Mouse (Mus musculus) neural tube, embryonic 11.5 days (tissue): ENCODE measurements at regions not wholly inside any gene's neighbourhood (a gene's known extent, or its start where the extent isn't known, plus 50 kb on each side); places are given as distances from the start of the nearest gene placed in this dataset.

Experiments used
- ATAC-seq: fragments of 200-750 bp; cut with Nextera tagmentation; 2 replicates; pipeline ENCODE4 v1.8.0; 2017; ENCODE audit warnings: moderate number of reproducible peaks, mild to moderate bottlenecking, moderate TSS enrichment, moderate library complexity; ENCODE audit not compliant: insufficient read depth, low FRiP score, low TSS enrichment
- DNase-seq: peaks from one replicate; pipeline ENCODE4 v3.0.0-alpha.2; 2015; ENCODE audit warnings: low spot score
- H3K27ac ChIP-seq: fragments of 300-500 bp; sonication (generic); 2 replicates; pipeline ENCODE4 v1.5.1; 2014; ENCODE audit warnings: low read depth, mild to moderate bottlenecking, low read length
- H3K27me3 ChIP-seq: fragments of 300-500 bp; sonication (generic); 2 replicates; pipeline ENCODE4 v1.6.1; 2014; ENCODE audit warnings: mild to moderate bottlenecking, low read length, mixed read lengths; ENCODE audit not compliant: control insufficient read depth, insufficient read depth
- H3K36me3 ChIP-seq: fragments of 300-500 bp; sonication (generic); 2 replicates; pipeline ENCODE4 v1.6.1; 2014; ENCODE audit warnings: mild to moderate bottlenecking, low read length, moderate library complexity, mixed read lengths; ENCODE audit not compliant: control insufficient read depth, insufficient read depth
- H3K4me1 ChIP-seq: fragments of 300-500 bp; sonication (generic); 2 replicates; pipeline ENCODE4 v1.6.1; 2014; ENCODE audit warnings: low read length, mixed read lengths; ENCODE audit not compliant: control insufficient read depth, insufficient read depth
- H3K4me2 ChIP-seq: fragments of 300-500 bp; sonication (generic); 2 replicates; pipeline ENCODE4 v1.6.1; 2014; ENCODE audit warnings: low read depth, mild to moderate bottlenecking, moderate library complexity
- H3K4me3 ChIP-seq: fragments of 300-500 bp; sonication (generic); 2 replicates; pipeline ENCODE4 v1.5.1; 2014; ENCODE audit warnings: low read depth, low read length
- H3K9ac ChIP-seq: fragments of 300-500 bp; sonication (generic); 2 replicates; pipeline ENCODE4 v1.6.1; 2014; ENCODE audit warnings: mild to moderate bottlenecking, low read length
- H3K9me3 ChIP-seq: fragments of 300-500 bp; sonication (generic); 2 replicates; pipeline ENCODE4 v1.6.1; 2016; ENCODE audit warnings: low read length; ENCODE audit not compliant: control insufficient read depth
- WGBS: fragments of 180-500 bp; shearing (Covaris S2); extraction: QIAGEN DNeasy Blood & Tissue Kit; methylation state at CpG from one replicate; pipeline ENCODE4 v1.1.7; 2014; 5-methylcytosine and 5-hydroxymethylcytosine counted together

DNA sequence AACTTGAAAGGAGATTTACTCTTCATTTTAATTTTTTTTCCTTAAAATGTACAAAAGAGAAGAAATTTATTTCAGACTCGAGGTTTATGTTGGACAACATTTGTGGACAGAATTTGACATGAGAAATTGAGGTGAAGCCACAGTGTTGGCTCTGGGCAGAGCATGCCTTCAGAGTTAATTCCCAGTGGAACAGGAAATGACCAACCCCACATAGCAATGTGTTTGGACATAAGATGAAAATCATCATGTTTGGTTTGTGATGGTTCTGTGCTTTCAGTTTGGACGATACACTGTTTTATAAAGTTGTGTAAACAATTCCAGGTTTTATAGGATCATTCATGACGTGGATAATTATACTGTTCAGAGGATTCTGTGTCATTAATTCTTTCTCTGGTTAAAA, 271.9 kb upstream of the Mettl25 start:
- 73% methylated on average over 3 of the region's 3 CpGs for WGBS

DNA sequence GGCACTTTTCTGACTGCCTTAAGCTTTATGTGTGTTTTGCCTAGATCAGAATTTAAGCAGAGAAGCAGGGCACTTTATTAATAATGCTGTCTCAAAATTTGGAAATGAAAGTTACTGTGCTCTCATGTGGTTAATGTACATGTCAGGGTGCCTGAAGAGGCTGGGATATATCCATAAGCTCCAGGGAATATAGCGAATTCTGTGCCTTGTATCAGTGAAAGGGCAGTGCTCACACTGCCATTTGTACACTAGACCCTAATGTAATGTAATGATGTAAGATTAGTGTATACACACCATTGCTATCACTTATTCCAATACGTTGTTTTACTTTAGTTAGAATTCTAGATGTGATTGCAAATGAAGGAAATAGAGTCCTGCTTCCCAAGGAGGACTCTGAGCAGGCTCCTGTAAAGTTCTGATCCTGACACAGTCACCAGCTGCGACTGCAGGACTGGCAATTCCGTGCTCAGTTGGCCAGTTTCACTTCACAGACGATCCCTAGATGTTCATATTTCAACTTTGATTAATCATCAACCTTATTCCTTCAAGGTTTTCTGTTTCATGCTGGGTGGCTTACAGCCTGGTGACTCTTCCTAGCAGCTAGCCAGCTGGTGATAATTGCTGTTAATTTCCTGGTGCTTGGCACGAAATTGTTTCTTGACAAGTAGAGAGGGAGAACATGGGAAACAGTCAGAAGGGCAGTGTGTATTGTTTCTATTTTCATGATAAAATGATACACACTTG, 273.7 kb upstream of the Mettl25 start:
- Histone ChIP-seq H3K4me2 (no peak overlapping the region), H3K9me3 (no peaks in the 10 kb centered on the region), H3K36me3 (no peaks in the 10 kb centered on the region), H3K27ac (no peak overlapping the region), H3K9ac (no peak overlapping the region), H3K27me3 (no peaks in the 10 kb centered on the region), H3K4me1 (no peaks in the 10 kb centered on the region), H3K4me3 (no peak overlapping the region)
- DNase-seq, result no peak
- no peak for ATAC-seq
- 50% methylated on average over 6 of the region's 6 CpGs for WGBS

More for the DNA sequence above, 271.9 kb upstream of the Mettl25 start:
- Histone ChIP-seq H3K9me3 (no peaks in the 10 kb centered on the region), H3K4me2 (no peak overlapping the region), H3K4me1 (no peaks in the 10 kb centered on the region), H3K4me3 (no peak overlapping the region), H3K9ac (no peak overlapping the region), H3K27me3 (no peaks in the 10 kb centered on the region), H3K36me3 (no peaks in the 10 kb centered on the region), H3K27ac (no peak overlapping the region)
- DNase-seq (no peak), ATAC-seq (no peak)

DNA sequence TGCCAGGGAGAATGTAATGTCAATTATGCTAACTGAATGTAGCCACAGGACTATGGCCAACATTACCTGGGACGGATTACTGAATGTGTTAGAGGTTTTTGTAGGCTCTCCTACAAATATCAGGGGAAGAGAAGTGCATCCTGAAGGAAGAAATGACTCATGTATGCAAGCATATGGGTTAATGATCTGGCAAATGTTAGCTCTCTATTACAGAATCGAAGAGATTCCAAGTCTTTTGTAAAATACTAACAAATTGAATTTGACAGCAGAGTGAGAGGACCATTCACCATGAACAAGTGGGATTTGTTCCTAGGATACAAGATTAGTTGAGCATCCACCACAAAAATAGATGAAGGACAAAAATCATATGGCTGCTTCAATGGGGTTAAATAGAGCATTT, 280.6 kb upstream of the Mettl25 start:
- no peak overlapping the region for H3K27ac ChIP-seq
- H3K27me3 ChIP-seq, result no peaks in the 10 kb centered on the region
- 89% methylated on average over 2 of the region's 2 CpGs for WGBS
- H3K4me3 ChIP-seq, result no peak overlapping the region
- H3K36me3 ChIP-seq, result no peaks in the 10 kb centered on the region
- no peak overlapping the region for H3K4me2 ChIP-seq
- no peaks in the 10 kb centered on the region for H3K4me1 ChIP-seq
- DNase-seq (no peak), ATAC-seq (no peak)
- no peaks in the 10 kb centered on the region for H3K9me3 ChIP-seq
- H3K9ac ChIP-seq, result no peak overlapping the region

DNA sequence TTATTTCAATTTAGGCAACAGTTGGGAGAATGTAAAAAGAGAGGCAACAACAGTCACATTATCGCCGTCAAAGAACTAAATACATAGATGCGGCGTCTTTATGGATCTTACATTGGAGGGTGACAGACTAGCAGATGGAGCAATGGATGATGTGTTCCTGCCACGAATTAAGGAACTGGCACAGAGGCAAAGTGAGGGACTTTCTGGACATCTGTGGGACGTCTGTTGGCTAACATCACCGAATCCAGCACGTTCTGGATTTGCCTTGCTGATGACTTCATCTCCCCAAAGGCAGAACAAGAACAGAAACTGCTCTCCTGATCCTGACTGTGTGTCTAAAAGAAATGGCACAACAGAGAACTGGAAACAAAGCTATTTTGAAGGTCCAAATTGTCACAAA, 281.8 kb upstream of the Mettl25 start:
- Histone ChIP-seq H3K27me3 (no peaks in the 10 kb centered on the region), H3K4me1 (no peaks in the 10 kb centered on the region), H3K27ac (no peak overlapping the region), H3K9ac (no peak overlapping the region), H3K4me3 (no peak overlapping the region), H3K4me2 (no peak overlapping the region), H3K9me3 (no peaks in the 10 kb centered on the region), H3K36me3 (no peaks in the 10 kb centered on the region)
- ATAC-seq, result no peak
- 86% methylated on average over 8 of the region's 8 CpGs for WGBS
- DNase-seq, result no peak

DNA sequence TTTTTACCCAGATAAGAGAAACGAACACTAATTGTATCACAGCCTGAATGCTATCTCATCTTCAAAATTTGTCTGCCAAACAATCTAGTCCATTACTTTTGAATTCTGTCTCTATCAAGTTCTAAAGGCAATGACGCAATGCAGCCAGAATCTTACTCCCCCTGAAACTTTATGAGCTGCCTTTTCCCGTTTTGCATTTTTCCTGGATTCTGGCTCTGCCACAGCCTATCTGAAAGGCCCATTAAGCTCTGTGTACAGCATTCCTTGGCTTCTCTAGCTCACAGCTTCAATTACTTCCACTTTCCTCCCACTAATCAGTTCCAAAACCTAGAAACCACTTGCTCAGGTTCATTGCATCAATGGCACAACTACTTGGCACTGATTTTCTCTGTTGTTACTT, 298.0 kb upstream of the Ppfia2 start:
- WGBS, result 77% methylated on average over 3 of the region's 3 CpGs
- DNase-seq, result no peak
- no peak for ATAC-seq
- no peaks in the 10 kb centered on the region for H3K36me3 ChIP-seq
- no peak overlapping the region for H3K4me2 ChIP-seq
- no peaks in the 10 kb centered on the region for H3K27me3 ChIP-seq
- no peak overlapping the region for H3K4me3 ChIP-seq
- H3K9ac ChIP-seq, result no peak overlapping the region
- no peak overlapping the region for H3K27ac ChIP-seq
- no peaks in the 10 kb centered on the region for H3K4me1 ChIP-seq
- H3K9me3 ChIP-seq, result no peaks in the 10 kb centered on the region

DNA sequence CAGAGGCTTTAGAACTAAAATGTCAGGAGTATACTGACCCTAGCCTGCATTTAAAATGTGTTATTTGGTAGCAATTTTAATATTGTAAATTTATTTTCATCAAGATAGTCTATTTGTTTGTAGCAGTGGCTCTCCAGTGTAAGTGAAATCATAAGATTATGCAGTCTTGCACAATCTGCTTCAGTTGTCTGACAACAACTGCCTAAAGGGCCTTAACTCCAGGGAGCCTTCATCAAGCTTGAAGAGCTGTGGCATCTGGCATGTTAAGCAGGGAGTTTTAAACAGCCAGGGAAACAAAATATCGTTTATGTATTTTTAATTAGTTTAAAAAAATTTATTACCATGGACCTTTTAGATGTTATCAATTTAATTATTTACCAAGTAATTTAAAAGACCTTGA, 295.7 kb upstream of the Ppfia2 start:
- no peaks in the 10 kb centered on the region for H3K4me1 ChIP-seq
- no peak overlapping the region for H3K4me2 ChIP-seq
- DNase-seq (no peak), ATAC-seq (no peak)
- WGBS, result 68% methylated on average over 1 of the region's 1 CpGs
- H3K9ac ChIP-seq, result no peak overlapping the region
- H3K36me3 ChIP-seq, result no peaks in the 10 kb centered on the region
- H3K9me3 ChIP-seq, result no peaks in the 10 kb centered on the region
- no peak overlapping the region for H3K27ac ChIP-seq
- no peaks in the 10 kb centered on the region for H3K27me3 ChIP-seq
- no peak overlapping the region for H3K4me3 ChIP-seq

DNA sequence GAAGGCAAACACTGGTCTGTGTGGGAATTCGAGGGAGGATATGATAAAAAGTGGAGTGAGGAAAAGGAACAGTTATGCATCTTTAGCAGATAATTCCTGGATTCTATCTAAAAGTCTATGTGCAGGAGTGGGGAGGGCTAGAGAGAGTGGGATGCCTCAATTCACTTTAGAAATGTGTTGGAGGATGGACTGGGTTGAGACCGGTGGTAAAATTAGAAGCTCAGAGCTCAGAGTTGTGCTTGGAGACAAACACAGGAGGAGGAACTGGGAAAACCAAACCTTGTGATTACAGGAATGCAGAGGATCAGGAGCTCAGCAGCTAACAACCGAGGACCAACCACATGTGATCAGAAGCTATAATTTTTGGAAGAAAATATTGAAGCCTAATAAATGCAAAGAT, 290.5 kb upstream of the Ppfia2 start:
- no peak overlapping the region for H3K4me3 ChIP-seq
- H3K9me3 ChIP-seq, result no peaks in the 10 kb centered on the region
- no peak overlapping the region for H3K27ac ChIP-seq
- ATAC-seq (no peak), DNase-seq (no peak)
- no peaks in the 10 kb centered on the region for H3K27me3 ChIP-seq
- no peaks in the 10 kb centered on the region for H3K4me1 ChIP-seq
- H3K36me3 ChIP-seq, result no peaks in the 10 kb centered on the region
- no peak overlapping the region for H3K9ac ChIP-seq
- no peak overlapping the region for H3K4me2 ChIP-seq
- 91% methylated on average over 3 of the region's 3 CpGs for WGBS

DNA sequence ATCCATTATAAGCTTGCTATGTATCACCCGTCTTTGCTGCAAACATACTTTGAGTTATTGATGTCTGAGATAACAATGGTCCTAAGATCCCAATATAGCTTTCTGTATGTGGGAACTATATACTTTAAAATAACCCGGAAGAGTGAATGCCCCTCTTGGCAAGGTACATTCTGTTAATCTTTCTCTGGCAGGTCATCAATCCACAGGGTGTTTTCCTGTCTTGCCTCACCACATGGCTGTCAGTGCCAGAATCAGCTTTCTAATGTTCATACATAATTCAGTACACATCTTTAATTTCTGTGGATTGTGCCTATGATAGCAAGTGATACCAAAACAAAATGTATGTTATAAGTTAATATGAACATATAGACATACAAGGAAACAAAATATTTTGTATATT, 267.6 kb upstream of the Ppfia2 start:
- no peak for DNase-seq
- Histone ChIP-seq H3K4me3 (no peak overlapping the region), H3K27ac (no peak overlapping the region), H3K36me3 (no peaks in the 10 kb centered on the region), H3K4me1 (no peaks in the 10 kb centered on the region), H3K9ac (no peak overlapping the region), H3K27me3 (no peaks in the 10 kb centered on the region), H3K9me3 (no peaks in the 10 kb centered on the region), H3K4me2 (no peak overlapping the region)
- no peak for ATAC-seq
- 59% methylated on average over 2 of the region's 2 CpGs for whole genome bisulfite sequencing

DNA sequence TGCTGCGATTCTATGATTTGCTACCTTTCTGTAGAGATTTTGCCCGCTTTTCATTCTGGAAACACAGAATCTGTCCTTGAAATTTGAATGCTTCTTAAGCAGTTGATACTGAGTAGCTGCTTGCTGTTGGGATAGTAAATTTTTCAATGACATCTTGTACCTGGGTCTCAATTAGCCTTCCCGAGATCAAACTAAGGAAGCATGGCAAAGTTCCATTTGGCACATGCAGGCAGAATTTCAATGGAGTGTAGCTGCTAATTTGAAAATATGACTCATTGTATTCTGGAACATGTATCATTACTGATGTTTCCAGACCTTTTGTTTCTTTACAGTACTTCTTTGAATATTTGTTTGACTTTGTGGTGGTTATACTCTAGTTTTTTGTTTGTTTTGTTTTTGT, 245.9 kb upstream of the Ppfia2 start:
- no peak overlapping the region for H3K4me2 ChIP-seq
- H3K36me3 ChIP-seq, result no peaks in the 10 kb centered on the region
- no peak overlapping the region for H3K9ac ChIP-seq
- H3K4me1 ChIP-seq, result no peaks in the 10 kb centered on the region
- no peak overlapping the region for H3K4me3 ChIP-seq
- no peaks in the 10 kb centered on the region for H3K27me3 ChIP-seq
- 93% methylated on average over 3 of the region's 3 CpGs for WGBS
- DNase-seq (no peak), ATAC-seq (no peak)
- H3K9me3 ChIP-seq, result no peaks in the 10 kb centered on the region
- no peak overlapping the region for H3K27ac ChIP-seq
